Mouse (Mus musculus) liver, embryonic 13.5 days (tissue): ENCODE data around the gene Fam129c. TPM values are rescaled to one million over a fixed set of nuclear protein-coding genes. Genes with fewer than 3 reads are reported as not detected.

Experiments
- ATAC-seq: fragments of 200-750 bp; cut with Nextera tagmentation; 2 replicates; pipeline ENCODE4 v1.8.0; 2017; ENCODE audit warnings: low read depth, mild to moderate bottlenecking, moderate number of reproducible peaks, moderate library complexity
- DNase-seq: peaks from one replicate; pipeline ENCODE4 v3.0.0; 2022
- H3K27ac ChIP-seq: fragments of 300-500 bp; sonication (generic); 2 replicates; pipeline ENCODE4 v1.5.1; 2015; ENCODE audit warnings: moderate library complexity, mild to moderate bottlenecking, inconsistent platforms
- H3K27me3 ChIP-seq: fragments of 300-500 bp; sonication (generic); 2 replicates; pipeline ENCODE4 v1.6.1; 2015; ENCODE audit warnings: mild to moderate bottlenecking, inconsistent platforms
- H3K36me3 ChIP-seq: fragments of 300-500 bp; sonication (generic); 2 replicates; pipeline ENCODE4 v1.6.1; 2015; ENCODE audit warnings: mild to moderate bottlenecking, inconsistent platforms
- H3K4me1 ChIP-seq: fragments of 300-500 bp; sonication (generic); replicated peaks from 2 replicates; pipeline ENCODE4 v1.6.1; 2015; ENCODE audit warnings: inconsistent platforms
- H3K4me2 ChIP-seq: fragments of 300-500 bp; sonication (generic); 2 replicates; pipeline ENCODE4 v1.6.1; 2015; ENCODE audit warnings: inconsistent platforms, mild to moderate bottlenecking, moderate library complexity
- H3K4me3 ChIP-seq: fragments of 300-500 bp; sonication (generic); replicated peaks from 2 replicates; pipeline ENCODE4 v1.5.1; 2015; ENCODE audit warnings: mild to moderate bottlenecking, inconsistent platforms
- H3K9ac ChIP-seq: fragments of 300-500 bp; sonication (generic); 2 replicates; pipeline ENCODE4 v1.6.1; 2015; ENCODE audit warnings: mild to moderate bottlenecking, inconsistent platforms
- H3K9me3 ChIP-seq: fragments of 300-500 bp; sonication (generic); replicated peaks from 2 replicates; pipeline ENCODE4 v1.6.1; 2016; ENCODE audit warnings: inconsistent platforms
- WGBS: fragments of 180-500 bp; shearing (Covaris S2); methylation state at CpG from one replicate; pipeline ENCODE4 v1.1.7; 2015; ENCODE audit not compliant: insufficient replicate concordance; 5-methylcytosine and 5-hydroxymethylcytosine counted together
- polyA plus RNA-seq: library from polyadenylated mRNA; unstranded; fragments of >200 nt; fragmentation: Nextera tagmentation; extraction: Ambion mirVana; gene quantifications from 2 replicates; pipeline ENCODE4 v1.2.1, GENCODE M21; 2015

The Fam129c gene
- polyA plus RNA-seq, 1 experiment from 2014 or later: 0.28 TPM

DNA sequence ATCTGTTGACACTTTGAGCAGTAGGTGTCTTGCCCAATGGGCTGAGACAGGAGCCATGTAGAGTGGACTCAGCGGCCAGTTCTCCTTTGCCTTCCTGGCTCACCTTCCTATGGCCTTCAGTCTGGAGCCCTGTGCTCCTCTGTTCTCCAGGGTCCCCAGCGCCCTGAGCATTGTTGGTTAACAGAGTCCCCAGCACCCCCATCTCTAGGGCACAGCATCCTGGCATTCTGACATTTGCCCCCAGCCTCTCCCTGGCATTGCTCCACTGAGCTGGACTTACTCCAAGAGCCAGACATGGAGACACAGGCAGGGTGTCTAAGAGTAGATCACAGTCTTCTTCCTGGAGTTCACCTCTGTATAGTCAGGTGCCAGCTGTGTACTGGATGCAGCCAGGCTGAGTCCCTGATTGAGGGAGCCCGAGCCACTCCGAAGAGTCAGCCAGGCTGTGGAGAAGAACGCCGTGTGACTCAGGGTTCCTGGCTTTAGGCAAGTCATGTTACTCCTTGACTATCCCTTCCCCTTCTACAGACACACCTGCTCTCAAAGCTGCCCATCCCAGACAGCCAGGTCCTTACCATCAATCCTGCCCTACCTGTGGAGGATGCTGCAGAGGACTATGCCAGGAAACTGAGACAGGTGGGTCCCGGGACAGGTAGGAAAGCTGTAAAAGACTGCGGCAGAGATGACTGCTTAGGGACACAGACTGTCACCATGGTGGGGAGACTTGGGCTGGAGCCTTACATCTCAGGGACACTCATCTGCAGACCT lies 3.7 kb upstream of the Fam129c start:
- ATAC-seq: no peak
- Histone ChIP-seq H3K9me3 (no peaks in the 10 kb centered on the region), H3K9ac (0 out of 2 replicates have a peak overlapping the region, but pooled peaks have one; percentile 3), H3K4me2 (peak overlapping the region; percentile 95), H3K36me3 (no peaks in the 10 kb centered on the region), H3K27me3 (no peaks in the 10 kb centered on the region), H3K4me1 (peaks cover 55% of the 10 kb centered on the region), H3K27ac (no peak overlapping the region), H3K4me3 (peak overlapping the region; percentile 79; the same call in 1 of the 2 replicates)
- WGBS: 87% methylated on average over 8 of the region's 8 CpGs
- no peak for DNase-seq

DNA sequence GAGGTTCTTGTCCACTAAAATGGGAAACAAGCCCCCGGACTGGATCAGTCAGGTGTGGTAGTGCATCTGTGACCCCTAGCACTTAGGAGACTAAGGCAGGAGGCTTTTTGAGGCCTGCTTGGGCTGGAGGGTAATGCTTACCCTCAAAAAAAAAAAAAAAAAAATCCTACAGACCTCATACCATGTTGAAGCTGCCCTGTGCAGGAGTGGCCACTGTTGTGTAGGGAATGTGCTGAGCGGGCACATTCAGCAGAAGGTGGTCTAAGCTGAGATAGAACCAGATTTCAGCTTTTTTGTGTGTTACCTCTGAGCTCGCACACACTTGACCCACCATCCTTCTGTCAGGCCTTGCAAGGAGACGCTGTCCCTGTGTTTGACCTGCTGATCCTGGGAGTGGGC lies 3.1 kb upstream of the Fam129c start:
- H3K9ac ChIP-seq: no peak overlapping the region
- ATAC-seq (no peak), DNase-seq (no peak)
- no peaks in the 10 kb centered on the region for H3K27me3 ChIP-seq
- peaks cover 55% of the 10 kb centered on the region for H3K4me1 ChIP-seq
- H3K27ac ChIP-seq: no peak overlapping the region
- H3K9me3 ChIP-seq: no peaks in the 10 kb centered on the region
- H3K36me3 ChIP-seq: no peaks in the 10 kb centered on the region
- H3K4me2 ChIP-seq: no peak overlapping the region
- WGBS: 82% methylated on average over 4 of the region's 4 CpGs
- no peak overlapping the region for H3K4me3 ChIP-seq

DNA sequence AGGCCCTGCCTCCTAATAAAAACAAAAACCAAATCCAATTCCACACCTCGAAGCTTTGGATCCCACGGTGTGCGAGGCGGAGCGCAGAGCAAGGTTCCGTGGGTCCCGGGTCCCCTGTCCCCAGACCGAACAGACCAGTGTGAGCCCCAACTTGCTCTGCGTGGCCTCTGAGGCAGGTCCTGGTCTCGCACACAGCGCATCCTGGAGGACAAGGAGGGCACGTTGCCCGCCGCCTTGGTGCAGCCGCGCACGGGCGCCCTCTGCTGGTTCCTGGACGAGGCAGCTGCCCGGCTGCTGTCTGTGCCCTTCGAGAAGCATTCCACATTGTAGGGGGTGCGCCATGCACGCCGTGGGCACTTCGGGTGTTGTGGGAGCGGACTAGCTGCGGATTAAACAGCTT lies 1.6 kb upstream of the Fam129c start:
- Histone ChIP-seq H3K36me3 (no peaks in the 10 kb centered on the region), H3K4me1 (peaks cover 45% of the 10 kb centered on the region), H3K27ac (no peak overlapping the region), H3K4me3 (no peak overlapping the region), H3K9me3 (no peaks in the 10 kb centered on the region), H3K9ac (peak overlapping the region; percentile 30; the same call in 1 of the 2 replicates), H3K4me2 (no peak overlapping the region; the same call in 1 of the 2 replicates), H3K27me3 (peaks cover 14% of the 10 kb centered on the region)
- ATAC-seq (peak; percentile 8; the same call in 1 of the 2 replicates), DNase-seq (peak; percentile 70)
- 11% methylated on average over 27 of the region's 27 CpGs for WGBS

DNA sequence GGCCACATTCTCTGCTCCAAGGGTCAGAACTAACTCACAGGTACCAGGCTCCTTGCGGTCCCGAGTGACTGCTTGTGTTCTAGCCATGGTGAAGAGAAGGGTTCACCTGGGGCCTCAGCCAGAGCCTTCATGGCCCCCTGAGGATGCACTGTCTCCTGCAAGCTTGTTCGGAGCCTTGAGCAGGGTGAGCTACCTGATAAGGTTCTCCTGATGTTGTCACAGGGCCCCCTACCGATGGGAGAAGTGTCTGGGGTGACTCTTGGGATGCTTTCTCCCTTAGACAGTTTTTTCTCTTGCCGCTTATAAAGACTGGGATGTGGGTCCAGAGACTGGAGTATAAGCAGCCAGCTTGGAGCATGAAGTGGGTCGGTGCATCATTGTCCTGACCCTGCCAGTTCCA lies 1.1 kb upstream of the Fam129c start:
- WGBS: 52% methylated on average over 6 of the region's 6 CpGs
- H3K27ac ChIP-seq: no peak overlapping the region
- no peaks in the 10 kb centered on the region for H3K9me3 ChIP-seq
- H3K36me3 ChIP-seq: no peaks in the 10 kb centered on the region
- no peak overlapping the region for H3K4me2 ChIP-seq
- peaks cover 19% of the 10 kb centered on the region for H3K27me3 ChIP-seq
- H3K4me1 ChIP-seq: peaks cover 40% of the 10 kb centered on the region
- no peak overlapping the region for H3K4me3 ChIP-seq
- H3K9ac ChIP-seq: peak overlapping the region; percentile 30; the same call in 1 of the 2 replicates
- DNase-seq: no peak
- no peak for ATAC-seq

DNA sequence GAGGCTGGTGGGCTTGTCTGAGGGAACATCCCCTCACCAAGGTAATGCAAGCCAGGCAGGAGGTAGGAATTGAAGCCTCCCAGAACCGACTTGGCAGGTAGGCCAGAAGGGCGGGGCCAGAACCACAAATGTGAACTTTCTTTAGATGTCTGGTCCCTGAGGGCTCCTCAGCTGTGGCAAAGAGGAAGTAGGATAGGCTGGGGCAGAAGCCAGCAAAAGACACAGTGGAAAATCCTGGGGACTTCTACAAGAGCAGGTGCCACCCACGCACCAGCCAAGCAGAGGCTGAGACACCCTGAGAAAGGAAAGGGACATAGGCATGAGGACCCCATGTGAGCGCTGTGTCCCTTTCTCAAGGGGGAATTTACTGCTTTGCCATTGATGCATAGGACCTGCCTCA lies 650 bp upstream of the Fam129c start:
- DNase-seq (no peak), ATAC-seq (no peak)
- Histone ChIP-seq H3K9me3 (no peaks in the 10 kb centered on the region), H3K27me3 (peaks cover 23% of the 10 kb centered on the region), H3K4me1 (peaks cover 38% of the 10 kb centered on the region), H3K9ac (no peak overlapping the region), H3K4me2 (no peak overlapping the region), H3K4me3 (no peak overlapping the region), H3K36me3 (no peaks in the 10 kb centered on the region), H3K27ac (no peak overlapping the region)
- 63% methylated on average over 4 of the region's 4 CpGs for WGBS

DNA sequence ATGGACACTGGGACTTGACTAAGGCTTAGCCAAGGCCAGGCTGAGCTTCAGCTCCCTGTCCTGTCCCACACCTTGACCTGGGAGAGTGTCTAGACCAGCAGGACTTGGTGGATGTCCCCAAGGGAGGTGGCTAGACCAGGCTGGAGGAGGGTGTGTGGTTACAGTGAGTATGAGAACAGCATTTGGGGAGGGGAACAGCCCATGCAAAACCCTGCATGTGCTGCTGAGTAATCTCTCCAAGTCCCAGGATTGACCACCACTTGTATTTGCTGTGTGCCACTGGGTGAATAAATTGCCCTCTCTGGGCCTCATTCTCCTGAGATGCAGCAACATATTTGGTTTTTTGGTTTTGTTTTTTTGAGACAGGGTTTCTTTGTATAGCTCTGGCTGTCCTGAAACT lies 927 bp downstream of the Fam129c start:
- Histone ChIP-seq H3K4me3 (no peak overlapping the region), H3K36me3 (no peaks in the 10 kb centered on the region), H3K27me3 (peaks cover 39% of the 10 kb centered on the region), H3K4me1 (peaks cover 41% of the 10 kb centered on the region), H3K9me3 (no peaks in the 10 kb centered on the region), H3K27ac (no peak overlapping the region), H3K9ac (no peak overlapping the region), H3K4me2 (no peak overlapping the region)
- no peak for DNase-seq
- ATAC-seq: no peak

DNA sequence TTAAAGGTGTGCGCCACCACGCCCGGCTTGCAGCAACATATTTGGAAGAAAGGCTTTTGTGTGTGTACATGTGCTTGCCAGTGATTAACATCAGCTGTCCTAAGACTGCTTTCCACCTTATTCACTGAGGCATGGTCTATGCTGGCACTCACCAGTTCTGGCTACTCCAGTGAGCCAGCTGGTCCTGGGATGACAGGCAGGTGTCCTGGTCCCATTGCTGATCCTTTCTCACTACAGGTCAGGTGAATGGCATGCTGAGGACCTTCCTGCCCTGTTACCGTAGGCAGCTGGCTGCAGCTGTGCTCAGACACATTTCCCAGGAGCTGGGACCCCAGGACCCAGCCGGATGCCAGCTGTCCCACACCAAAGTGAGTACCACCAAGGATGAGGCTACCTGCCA lies 1.4 kb downstream of the Fam129c start:
- H3K27me3 ChIP-seq: peaks cover 44% of the 10 kb centered on the region
- H3K4me1 ChIP-seq: peaks cover 38% of the 10 kb centered on the region
- no peak overlapping the region for H3K27ac ChIP-seq
- WGBS: 79% methylated on average over 5 of the region's 5 CpGs
- ATAC-seq: no peak
- no peak overlapping the region for H3K9ac ChIP-seq
- no peaks in the 10 kb centered on the region for H3K9me3 ChIP-seq
- no peak overlapping the region for H3K4me3 ChIP-seq
- no peak for DNase-seq
- H3K36me3 ChIP-seq: no peaks in the 10 kb centered on the region
- H3K4me2 ChIP-seq: no peak overlapping the region

DNA sequence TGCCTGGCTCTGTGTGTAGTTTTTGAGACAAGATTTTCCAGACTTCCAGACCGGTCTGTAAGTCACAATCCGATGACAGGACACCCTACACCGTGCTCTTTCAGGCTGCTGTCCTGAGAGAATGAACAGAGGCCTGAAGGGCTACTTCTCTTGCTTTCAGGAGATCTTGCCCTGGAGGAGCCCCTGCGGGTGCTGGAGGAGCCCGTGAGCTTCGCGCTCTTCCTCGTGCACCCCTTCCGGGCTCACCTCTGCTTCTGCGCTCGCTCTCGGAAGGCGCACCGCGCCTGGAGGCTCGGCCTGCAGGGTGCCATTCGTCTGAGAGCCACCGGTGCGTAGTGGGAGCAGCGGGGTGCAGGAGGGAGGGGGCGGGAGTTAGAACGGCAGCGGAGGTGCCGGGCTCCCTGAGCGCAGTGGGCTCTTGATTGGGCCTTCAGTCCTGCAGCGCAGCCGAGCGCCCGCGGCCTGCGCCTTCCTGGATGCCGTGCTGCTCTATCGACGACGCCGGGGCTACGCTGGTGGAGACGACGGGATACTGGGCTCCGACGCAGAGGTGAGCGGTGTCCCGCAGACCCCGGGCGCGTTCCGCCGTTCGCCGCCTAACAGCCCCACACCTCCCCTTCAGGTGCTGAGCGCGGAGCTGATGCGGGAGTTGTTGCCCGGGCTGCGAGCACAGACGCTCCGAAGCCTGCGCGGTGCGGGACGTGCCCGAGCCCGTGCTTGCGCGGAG lies 4.7 kb downstream of the Fam129c start:
- Histone ChIP-seq H3K36me3 (no peaks in the 10 kb centered on the region), H3K4me1 (peaks cover 21% of the 10 kb centered on the region), H3K27me3 (peaks cover 54% of the 10 kb centered on the region), H3K27ac (no peak overlapping the region), H3K9me3 (no peaks in the 10 kb centered on the region), H3K4me3 (peak overlapping the region; percentile 32), H3K4me2 (peak overlapping the region; percentile 53), H3K9ac (no peak overlapping the region)
- 4% methylated on average over 65 of the region's 65 CpGs for WGBS
- no peak for DNase-seq
- ATAC-seq: no peak; the same call in 1 of the 2 replicates

DNA sequence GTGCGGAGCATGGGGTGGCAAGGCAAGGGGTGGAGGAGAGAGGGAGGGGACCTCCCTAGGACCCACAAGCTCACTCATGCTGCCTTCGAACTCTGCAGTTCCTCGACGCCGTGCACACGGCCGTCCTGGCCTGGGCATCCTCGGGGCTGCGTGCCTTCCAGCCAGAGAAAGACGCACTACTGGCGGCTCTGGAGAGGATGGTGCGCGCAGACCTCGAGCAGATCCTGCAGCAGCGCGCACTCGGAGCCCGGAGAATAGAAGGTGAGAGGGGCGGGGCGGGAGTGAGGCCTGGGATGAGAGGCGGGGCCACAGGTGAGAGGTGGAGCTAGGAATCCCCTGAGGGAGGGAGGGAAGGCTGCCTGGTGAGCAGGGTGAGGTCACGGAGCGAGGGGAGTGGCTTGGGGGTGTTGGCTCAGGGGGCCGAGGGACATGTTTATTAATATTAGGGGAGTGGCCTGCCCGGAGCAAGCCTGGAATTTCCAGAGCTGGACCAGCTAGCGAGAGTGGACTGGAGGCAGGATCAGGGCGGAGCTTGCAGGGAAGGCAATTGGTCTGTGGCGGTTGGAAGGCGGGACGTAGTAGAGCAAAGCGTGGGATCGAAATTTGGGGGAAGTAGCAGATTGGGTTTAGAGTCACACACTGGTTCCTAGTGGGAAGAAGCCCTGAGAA lies 5.4 kb downstream of the Fam129c start:
- whole genome bisulfite sequencing: 7% methylated on average over 32 of the region's 32 CpGs
- Histone ChIP-seq H3K27me3 (peaks cover 54% of the 10 kb centered on the region), H3K27ac (no peak overlapping the region), H3K4me3 (peak overlapping the region; percentile 32), H3K9me3 (no peaks in the 10 kb centered on the region), H3K4me2 (peak overlapping the region; percentile 53), H3K9ac (no peak overlapping the region), H3K4me1 (peaks cover 21% of the 10 kb centered on the region), H3K36me3 (no peaks in the 10 kb centered on the region)
- ATAC-seq: peak; percentile 45
- DNase-seq: peak; percentile 17

DNA sequence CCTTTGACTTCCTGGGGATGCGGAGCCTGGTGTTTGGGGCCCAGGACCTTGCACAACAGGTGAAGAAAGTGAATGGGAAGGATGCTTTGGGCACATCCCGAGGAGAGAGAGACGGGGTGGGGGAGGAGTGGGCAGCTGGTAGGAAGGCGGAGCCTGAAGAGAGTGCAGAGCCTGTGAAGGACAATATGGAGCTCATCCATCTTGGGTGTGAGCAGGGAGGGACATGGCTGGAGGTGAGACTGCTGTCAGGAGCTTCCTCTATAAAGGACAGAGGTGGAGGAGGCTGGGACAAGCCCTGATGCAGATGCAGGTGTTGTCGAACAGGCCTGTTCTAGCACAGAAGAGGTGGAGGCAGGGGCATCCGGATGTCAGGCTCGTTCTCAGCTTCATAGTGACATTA lies 6.6 kb downstream of the Fam129c start:
- Histone ChIP-seq H3K36me3 (no peaks in the 10 kb centered on the region), H3K4me1 (peaks cover 22% of the 10 kb centered on the region), H3K27ac (no peak overlapping the region), H3K9ac (no peak overlapping the region), H3K4me2 (no peak overlapping the region), H3K27me3 (peaks cover 54% of the 10 kb centered on the region), H3K9me3 (no peaks in the 10 kb centered on the region), H3K4me3 (no peak overlapping the region)
- DNase-seq (no peak), ATAC-seq (no peak)
- 67% methylated on average over 7 of the region's 7 CpGs for WGBS

DNA sequence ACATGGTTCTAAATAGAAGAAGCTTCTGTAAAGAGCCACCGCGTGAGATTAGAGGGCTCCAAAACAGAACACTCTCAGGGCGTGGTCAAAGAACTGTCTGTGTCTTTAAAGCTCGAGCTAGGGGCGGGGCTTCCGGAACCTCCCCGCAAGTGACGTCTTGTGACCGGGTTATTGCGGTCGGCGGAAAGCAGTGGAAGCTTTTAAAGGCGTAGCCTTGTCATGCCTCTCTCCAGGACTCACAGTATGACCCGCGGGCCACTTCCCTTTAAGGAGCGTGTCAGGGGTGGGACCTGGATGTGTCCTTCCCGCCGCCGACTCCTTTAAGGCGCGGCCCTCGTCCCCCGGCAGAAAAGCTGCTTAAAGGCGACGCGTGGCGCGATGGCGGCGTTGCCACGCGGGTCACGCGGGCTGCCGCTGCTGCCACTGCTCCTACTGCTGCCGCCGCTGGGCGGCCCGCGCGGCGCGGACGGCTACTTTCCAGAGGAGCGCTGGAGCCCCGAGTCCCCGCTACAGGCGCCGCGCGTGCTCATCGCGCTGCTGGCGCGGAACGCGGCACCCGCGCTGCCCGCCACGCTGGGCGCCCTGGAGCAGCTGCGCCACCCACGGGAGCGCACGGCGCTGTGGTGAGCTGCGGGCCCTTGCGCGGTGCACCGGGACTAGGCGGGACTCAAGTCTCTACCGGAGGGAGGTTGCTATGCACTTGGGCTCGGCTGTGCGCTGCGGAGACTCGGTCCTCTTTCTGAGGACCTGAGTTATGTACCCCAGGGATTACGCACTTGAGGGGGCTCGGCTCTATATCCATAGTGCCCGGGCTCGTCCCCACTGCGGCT lies 13.6 kb downstream of the Fam129c start, which contains the start of gene Colgalt1:
TSS of gene Colgalt1 (plus strand) at position 177 of the 830 bp plus-strand sequence.
- no peaks in the 10 kb centered on the region for H3K27me3 ChIP-seq
- no peaks in the 10 kb centered on the region for H3K9me3 ChIP-seq
- peaks cover 55% of the 10 kb centered on the region for H3K4me1 ChIP-seq
- H3K9ac ChIP-seq: peak within 1 kb of the TSS; percentile 91
- under 1% methylated on average over 82 of the region's 82 CpGs for WGBS
- peak within 1 kb of the TSS; percentile 83 for H3K27ac ChIP-seq
- H3K4me2 ChIP-seq: peak within 1 kb of the TSS; percentile 99
- peak; percentile 99 for ATAC-seq
- peak within 1 kb of the TSS; percentile 89 for H3K4me3 ChIP-seq
- peaks cover 28% of the 10 kb centered on the region for H3K36me3 ChIP-seq
- DNase-seq: peak; percentile 97
